Mouse (Mus musculus): ENCODE measurements around the gene Chchd6. TPM values are rescaled to one million over a fixed set of nuclear protein-coding genes. Genes with fewer than 3 reads are reported as not detected.
A peak's percentile ranks its signal among the peaks of the same experiment; 100 is the strongest.

Gene Chchd6
- total and polyA plus RNA-seq, 2 experiments from 2014 or later: 182 to 192 TPM

DNA sequence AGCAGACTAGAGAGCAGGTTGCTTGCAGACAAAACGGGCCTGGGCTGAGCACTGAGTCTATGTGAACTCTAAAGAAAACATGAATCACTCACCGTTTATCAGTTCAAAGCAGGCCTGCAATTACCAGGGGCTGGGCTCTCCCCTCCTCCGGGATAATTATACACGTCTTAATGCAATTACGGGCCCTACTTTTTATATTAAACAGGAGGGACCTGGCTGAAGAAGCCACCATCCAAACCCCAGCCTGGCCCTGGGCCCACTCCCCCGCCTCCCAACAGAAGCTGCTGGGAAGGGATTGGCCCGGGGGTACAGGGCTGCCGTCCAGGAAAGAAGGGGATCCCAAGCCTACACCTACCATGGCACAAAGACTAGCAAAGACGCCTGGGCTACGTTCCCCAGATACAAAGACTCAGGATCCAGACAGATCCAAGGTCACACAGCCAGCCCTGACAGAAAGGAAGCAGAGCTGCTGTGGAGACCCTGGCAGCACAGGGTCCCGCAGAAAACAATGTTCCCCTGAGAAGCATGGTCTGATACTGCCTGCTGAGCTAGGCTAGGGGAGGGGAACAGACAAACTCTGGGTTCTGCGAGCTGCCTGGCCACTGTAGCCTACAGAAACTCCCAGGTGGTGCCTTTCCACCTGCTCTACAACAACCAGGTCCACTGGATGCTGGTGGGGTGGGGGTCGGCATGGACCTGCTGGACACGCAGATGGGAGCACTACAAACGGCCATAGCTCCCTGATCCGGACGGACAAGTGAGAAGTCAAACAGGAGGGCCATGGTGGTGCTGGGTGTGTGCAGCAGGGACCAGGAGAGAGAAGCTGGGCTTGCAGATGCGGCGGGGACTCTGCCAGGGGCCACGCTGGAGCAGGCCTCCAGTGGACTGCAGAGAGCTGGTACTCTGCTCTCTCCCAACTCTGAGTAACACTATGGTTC lies 235.4 kb downstream of the Chchd6 start:
- H3K9ac ChIP-seq (replicated peaks; ENCODE audit: low read length, poor library complexity, severe bottlenecking): peak overlapping the region; percentile 92
- ATAC-seq (ENCODE audit: low FRiP score) (no peak), DNase-seq (ENCODE audit: low spot score) (no peak)
- no peaks in the 10 kb centered on the region for H3K9me3 ChIP-seq (ENCODE audit: low read length)
- peaks cover 26% of the 10 kb centered on the region for H3K4me1 ChIP-seq (ENCODE audit: insufficient read depth, low read length)
- no peak for TF ChIP-seq CTCF (IDR thresholded peaks at IDR 0.05)
- H3K4me2 ChIP-seq (ENCODE audit: low read depth, low read length, poor library complexity, severe bottlenecking): peak overlapping the region; percentile 93
- H3K27me3 ChIP-seq (ENCODE audit: insufficient read depth, low read length): no peaks in the 10 kb centered on the region
- peak overlapping the region; percentile 38; the same call in 1 of the 2 replicates for H3K27ac ChIP-seq (ENCODE audit: low read depth, low read length)
- peak overlapping the region; percentile 88 for H3K4me3 ChIP-seq (ENCODE audit: low read depth, low read length)
- H3K36me3 ChIP-seq (ENCODE audit: insufficient read depth, low read length): peaks cover 6% of the 10 kb centered on the region; the same call in 1 of the 2 replicates
- 35% methylated on average over 20 of the region's 20 CpGs for WGBS

DNA sequence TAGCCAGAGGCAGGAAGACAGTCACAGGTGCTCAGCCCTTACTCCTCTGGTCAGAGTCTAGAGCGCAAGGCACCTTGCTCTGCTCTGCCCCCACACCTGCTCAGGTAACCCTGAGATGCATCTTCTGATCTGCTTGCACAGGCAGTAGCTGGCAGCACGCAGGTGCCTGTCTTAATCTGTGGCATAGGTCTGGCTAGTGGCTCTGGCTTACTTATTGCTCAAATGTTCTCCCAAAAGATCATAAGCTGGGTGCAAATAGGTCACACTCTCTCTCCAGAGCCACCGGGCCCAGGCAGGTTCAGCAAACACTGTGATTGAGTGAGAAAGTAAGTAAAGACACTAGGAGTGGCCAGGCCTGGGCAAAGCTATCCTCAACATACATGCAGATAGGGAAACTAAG lies 236.3 kb downstream of the Chchd6 start:
- no peak for ATAC-seq (ENCODE audit: low FRiP score)
- Histone ChIP-seq H3K4me1 (ENCODE audit: insufficient read depth, low read length) (peaks cover 26% of the 10 kb centered on the region), H3K27me3 (ENCODE audit: insufficient read depth, low read length) (no peaks in the 10 kb centered on the region), H3K36me3 (ENCODE audit: insufficient read depth, low read length) (peaks cover 14% of the 10 kb centered on the region), H3K9ac (replicated peaks; ENCODE audit: low read length, poor library complexity, severe bottlenecking) (peak overlapping the region; percentile 92), H3K9me3 (ENCODE audit: low read length) (no peaks in the 10 kb centered on the region), H3K27ac (ENCODE audit: low read depth, low read length) (no peak overlapping the region), H3K4me2 (ENCODE audit: low read depth, low read length, poor library complexity, severe bottlenecking) (peak overlapping the region; percentile 93), H3K4me3 (ENCODE audit: low read depth, low read length) (peak overlapping the region; percentile 88; the same call in 1 of the 2 replicates)
- DNase-seq (ENCODE audit: low spot score): no peak
- 57% methylated on average over 3 of the region's 3 CpGs for WGBS
- TF ChIP-seq CTCF (IDR thresholded peaks at IDR 0.05): no peak

DNA sequence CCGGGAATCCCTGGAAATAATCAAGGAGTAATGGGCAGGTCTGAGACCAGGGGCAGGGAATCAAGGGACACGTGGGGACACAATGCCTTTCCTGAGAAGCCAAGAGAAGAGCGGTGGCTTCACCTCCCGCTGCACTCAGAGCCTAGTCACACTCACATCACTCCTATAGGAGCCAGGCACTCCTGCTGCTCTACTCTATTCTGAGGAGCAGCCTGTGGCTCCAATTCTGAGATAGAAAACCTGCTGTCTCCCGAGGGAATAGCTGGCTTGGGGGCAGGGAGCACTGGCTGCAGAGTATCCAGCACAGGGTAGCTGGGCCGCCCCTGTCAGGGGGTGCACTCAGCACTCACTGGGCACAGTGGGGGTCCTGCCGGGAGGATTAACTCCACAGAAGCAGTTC lies 239.8 kb downstream of the Chchd6 start:
- 20% methylated on average over 7 of the region's 7 CpGs for WGBS
- Histone ChIP-seq H3K27me3 (ENCODE audit: insufficient read depth, low read length) (no peaks in the 10 kb centered on the region), H3K27ac (ENCODE audit: low read depth, low read length) (no peak overlapping the region), H3K36me3 (ENCODE audit: insufficient read depth, low read length) (peaks cover 32% of the 10 kb centered on the region), H3K4me2 (ENCODE audit: low read depth, low read length, poor library complexity, severe bottlenecking) (peak overlapping the region; percentile 20; the same call in 1 of the 2 replicates), H3K9ac (replicated peaks; ENCODE audit: low read length, poor library complexity, severe bottlenecking) (0 out of 2 replicates have a peak overlapping the region, but pooled peaks have one; percentile 29), H3K4me1 (ENCODE audit: insufficient read depth, low read length) (peaks cover 33% of the 10 kb centered on the region), H3K4me3 (ENCODE audit: low read depth, low read length) (no peak overlapping the region), H3K9me3 (ENCODE audit: low read length) (no peaks in the 10 kb centered on the region)
- TF ChIP-seq CTCF (IDR thresholded peaks at IDR 0.05): no peak
- no peak for ATAC-seq (ENCODE audit: low FRiP score)
- DNase-seq (ENCODE audit: low spot score): no peak

DNA sequence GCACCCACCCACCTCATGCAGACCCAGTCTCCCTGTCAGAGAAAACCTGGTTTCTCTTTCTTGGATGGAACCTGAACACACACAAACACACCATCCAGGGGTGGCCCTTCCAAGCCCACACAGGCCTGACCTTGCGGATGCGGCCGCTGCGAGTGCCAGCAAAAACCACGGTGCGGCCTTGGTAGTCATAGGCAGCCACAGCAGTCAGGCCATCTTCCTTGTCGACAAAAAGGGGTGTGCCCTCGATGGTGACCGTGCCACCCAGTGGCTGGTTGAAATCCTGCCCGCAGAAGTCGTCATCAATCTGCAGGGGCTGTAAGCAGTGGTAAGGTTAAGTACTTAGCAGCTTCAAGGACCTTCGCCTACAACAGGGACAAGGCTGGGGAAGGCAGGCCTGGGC lies 240.7 kb downstream of the Chchd6 start:
- H3K27me3 ChIP-seq (ENCODE audit: insufficient read depth, low read length): no peaks in the 10 kb centered on the region
- ATAC-seq (ENCODE audit: low FRiP score) (no peak), DNase-seq (ENCODE audit: low spot score) (no peak)
- no peak overlapping the region for H3K4me2 ChIP-seq (ENCODE audit: low read depth, low read length, poor library complexity, severe bottlenecking)
- no peak overlapping the region for H3K4me3 ChIP-seq (ENCODE audit: low read depth, low read length)
- peak; percentile 35; the same call in 1 of the 2 replicates for TF ChIP-seq CTCF (IDR thresholded peaks at IDR 0.05)
- H3K9me3 ChIP-seq (ENCODE audit: low read length): no peaks in the 10 kb centered on the region
- H3K36me3 ChIP-seq (ENCODE audit: insufficient read depth, low read length): peaks cover 37% of the 10 kb centered on the region
- no peak overlapping the region for H3K9ac ChIP-seq (replicated peaks; ENCODE audit: low read length, poor library complexity, severe bottlenecking)
- WGBS: 81% methylated on average over 12 of the region's 12 CpGs
- peaks cover 30% of the 10 kb centered on the region for H3K4me1 ChIP-seq (ENCODE audit: insufficient read depth, low read length)
- no peak overlapping the region for H3K27ac ChIP-seq (ENCODE audit: low read depth, low read length)

DNA sequence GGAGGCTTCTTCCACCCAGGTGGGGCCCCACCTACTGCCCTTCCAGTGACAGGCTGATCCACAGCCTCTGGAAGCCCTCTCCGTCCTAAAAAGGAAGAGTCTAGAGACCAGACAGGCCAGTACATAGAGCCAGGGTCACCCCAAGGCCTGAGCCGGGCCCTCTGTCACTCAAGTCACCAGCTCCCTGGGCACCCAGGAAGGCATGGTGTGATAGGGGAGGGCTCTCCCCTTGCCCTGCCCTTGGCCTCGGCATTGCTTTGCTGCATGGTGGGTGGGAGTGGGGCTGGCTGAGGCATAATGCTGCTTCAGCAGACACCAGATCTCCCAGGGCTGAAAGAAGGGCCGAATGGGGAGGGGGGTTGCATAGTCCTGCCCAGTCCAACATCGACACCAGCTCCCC lies 241.4 kb downstream of the Chchd6 start:
- DNase-seq (ENCODE audit: low spot score) (no peak), ATAC-seq (ENCODE audit: low FRiP score) (no peak)
- H3K9me3 ChIP-seq (ENCODE audit: low read length): no peaks in the 10 kb centered on the region
- H3K36me3 ChIP-seq (ENCODE audit: insufficient read depth, low read length): peaks cover 43% of the 10 kb centered on the region
- no peaks in the 10 kb centered on the region for H3K27me3 ChIP-seq (ENCODE audit: insufficient read depth, low read length)
- 72% methylated on average over 5 of the region's 5 CpGs for WGBS
- no peak overlapping the region for H3K9ac ChIP-seq (replicated peaks; ENCODE audit: low read length, poor library complexity, severe bottlenecking)
- H3K4me3 ChIP-seq (ENCODE audit: low read depth, low read length): no peak overlapping the region
- TF ChIP-seq CTCF (IDR thresholded peaks at IDR 0.05): no peak
- peaks cover 24% of the 10 kb centered on the region for H3K4me1 ChIP-seq (ENCODE audit: insufficient read depth, low read length)
- H3K27ac ChIP-seq (ENCODE audit: low read depth, low read length): no peak overlapping the region
- H3K4me2 ChIP-seq (ENCODE audit: low read depth, low read length, poor library complexity, severe bottlenecking): no peak overlapping the region

DNA sequence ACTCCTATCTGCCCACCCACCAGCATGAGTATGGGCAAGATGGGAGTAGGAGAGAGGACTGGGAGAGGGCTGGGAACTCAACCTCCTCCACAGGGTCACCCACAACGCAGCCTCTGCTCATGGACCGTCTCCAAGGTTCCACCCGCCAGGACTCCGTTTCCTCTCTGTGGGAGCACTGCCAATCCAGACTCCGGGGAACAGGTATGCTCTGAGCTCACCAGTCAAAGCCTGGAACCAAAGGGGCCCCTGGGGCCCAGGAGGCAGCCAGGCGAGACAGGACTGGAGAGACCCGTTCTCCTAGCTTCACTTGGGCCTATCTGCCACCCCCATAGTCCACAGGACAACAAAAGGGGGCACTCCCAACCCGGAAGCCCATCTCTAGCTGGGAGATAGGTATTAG lies 242.4 kb downstream of the Chchd6 start:
- peaks cover 52% of the 10 kb centered on the region for H3K36me3 ChIP-seq (ENCODE audit: insufficient read depth, low read length)
- DNase-seq (ENCODE audit: low spot score) (no peak), ATAC-seq (ENCODE audit: low FRiP score) (no peak)
- H3K9me3 ChIP-seq (ENCODE audit: low read length): no peaks in the 10 kb centered on the region
- H3K27ac ChIP-seq (ENCODE audit: low read depth, low read length): no peak overlapping the region
- no peak overlapping the region for H3K9ac ChIP-seq (replicated peaks; ENCODE audit: low read length, poor library complexity, severe bottlenecking)
- peaks cover 20% of the 10 kb centered on the region for H3K4me1 ChIP-seq (ENCODE audit: insufficient read depth, low read length)
- H3K27me3 ChIP-seq (ENCODE audit: insufficient read depth, low read length): no peaks in the 10 kb centered on the region
- no peak overlapping the region for H3K4me2 ChIP-seq (ENCODE audit: low read depth, low read length, poor library complexity, severe bottlenecking)
- no peak for TF ChIP-seq CTCF (IDR thresholded peaks at IDR 0.05)
- WGBS: 66% methylated on average over 8 of the region's 8 CpGs
- H3K4me3 ChIP-seq (ENCODE audit: low read depth, low read length): no peak overlapping the region
